Mouse (Mus musculus): ENCODE measurements around the gene Ids.

DNA sequence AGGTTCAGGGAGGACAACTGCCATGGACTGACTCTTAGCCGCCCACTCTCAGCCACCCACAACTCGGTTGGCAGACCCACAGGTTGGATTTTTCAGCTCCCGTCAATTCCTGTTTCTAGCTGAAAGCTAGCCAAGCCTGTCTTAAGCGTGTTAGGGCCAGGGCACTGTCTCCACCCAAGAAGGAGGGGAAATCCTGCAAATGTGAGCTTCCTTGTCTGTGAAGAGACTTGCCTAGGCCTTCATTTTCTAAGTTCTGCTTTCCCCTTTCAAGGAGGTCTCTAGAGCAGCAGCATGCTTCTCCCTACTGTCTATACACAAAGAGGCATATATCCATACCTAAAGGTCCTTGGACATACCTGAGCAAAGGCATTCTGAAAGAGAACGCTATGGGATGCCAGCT, 1.4 kb downstream of the Ids start:
- TF ChIP-seq CTCF (IDR thresholded peaks at IDR 0.05; ENCODE audit: extremely low read depth, insufficient read length, insufficient replicate concordance, low read depth, low read length) (no peak), POLR2A (IDR thresholded peaks at IDR 0.05; ENCODE audit: low read depth, low read length) (no peak)

Measured in small intestine, adult 2 months (tissue).